Mouse (Mus musculus) activated CD4-positive, CD25-positive, alpha-beta regulatory T cell, adult 9 weeks (primary cell): Measurements from ENCODE around the gene Nectin3. TPM values are rescaled to one million over a fixed set of nuclear protein-coding genes. Genes with fewer than 3 reads are reported as not detected.

Experiments
- polyA plus RNA-seq: library from polyadenylated mRNA; unstranded; fragments of 100-300 nt; shearing (Covaris generic); gene quantifications from one replicate; pipeline ENCODE4 v1.2.1, GENCODE M21; 2017

Gene Nectin3
- polyA plus RNA-seq = not detected

DNA sequence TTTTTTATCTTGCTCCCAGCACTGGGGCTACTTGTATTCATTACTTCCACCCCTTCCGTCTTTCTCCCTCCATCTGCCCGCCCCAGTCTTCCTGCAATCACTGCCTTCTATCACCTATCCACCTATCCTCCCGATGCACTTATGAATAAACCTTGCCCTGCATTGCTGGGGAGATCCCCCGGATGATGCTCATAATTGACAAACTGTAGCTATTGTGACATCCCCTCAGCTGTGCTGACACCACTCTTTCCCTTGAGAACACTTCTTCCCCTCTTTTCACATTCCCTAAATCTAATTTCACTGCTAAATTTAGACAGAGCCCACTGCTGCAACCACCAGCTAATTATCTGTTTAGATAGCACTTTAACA, at the start of gene Nectin3:
Nectin3 (minus strand) TSS at position 105 of the 369 bp plus-strand sequence.

